Comparison of ENCODE assay signal across 25 mouse cellular contexts in genomic region chr7:121906879-121907278, GRCm38 (mm10). TPM values are rescaled to one million over a fixed set of nuclear protein-coding genes. Genes with fewer than 3 reads are reported as not detected.
DNase-seq lines count a peak whose midpoint lies in the region; ATAC-seq and TF ChIP-seq lines count a peak whose summit lies in the region.
"Had no signal": no experiment of that assay in that cellular context is flagged by ENCODE, and none has a peak within 500 bp of the region (broad histone marks: within the 10 kb centered on the region; RNA-seq: fewer than 3 reads in every experiment).

No protein-coding gene starts in this region.

- WGBS in intestine, postnatal 0 days = 56% methylated on average over 4 of the region's 4 CpGs
- whole genome bisulfite sequencing in intestine, embryonic 16.5 days = 57% methylated on average over 4 of the region's 4 CpGs
- WGBS in midbrain, embryonic 11.5 days = 82% methylated on average over 4 of the region's 4 CpGs
- WGBS in midbrain, embryonic 14.5 days = 85% methylated on average over 4 of the region's 4 CpGs
- 80% methylated on average over 4 of the region's 4 CpGs for WGBS in forebrain, embryonic 15.5 days

- H3K4me1 ChIP-seq in intestine, postnatal 0 days (replicated peaks; ENCODE audit: control insufficient read depth, insufficient read depth, low read length) = no peaks in the 10 kb centered on the region
- H3K4me1 ChIP-seq in intestine, embryonic 16.5 days (ENCODE audit: control insufficient read depth, insufficient read depth, low read length) = peaks cover 7% of the 10 kb centered on the region; the same call in 1 of the 2 replicates
- H3K4me1 ChIP-seq in midbrain, embryonic 11.5 days (ENCODE audit: control insufficient read depth, insufficient read depth, low read length) = no peaks in the 10 kb centered on the region
- H3K4me1 ChIP-seq in midbrain, embryonic 14.5 days (ENCODE audit: control insufficient read depth, insufficient read depth, low read length) = no peaks in the 10 kb centered on the region
- H3K4me1 ChIP-seq in forebrain, embryonic 15.5 days = no peaks in the 10 kb centered on the region
- H3K4me1 ChIP-seq: hindbrain, embryonic 13.5 days; kidney, embryonic 15.5 days; liver, embryonic 15.5 days; neural tube, embryonic 15.5 days; stomach, embryonic 15.5 days had no signal

- no peak overlapping the region for H3K27ac ChIP-seq in intestine, postnatal 0 days (ENCODE audit: low read depth, low read length)
- H3K27ac ChIP-seq in intestine, embryonic 16.5 days (ENCODE audit: low read length) = no peak overlapping the region
- H3K27ac ChIP-seq in midbrain, embryonic 11.5 days (ENCODE audit: low read depth, low read length) = no peak overlapping the region
- H3K27ac ChIP-seq in midbrain, embryonic 14.5 days (replicated peaks; ENCODE audit: low read depth, low read length) = no peak overlapping the region
- no peak overlapping the region for H3K27ac ChIP-seq in forebrain, embryonic 15.5 days (replicated peaks)
- H3K27ac ChIP-seq: embryonic facial prominence, embryonic 13.5 days; forebrain, embryonic 12.5 days; heart, embryonic 15.5 days; hindbrain, embryonic 13.5 days; kidney, embryonic 15.5 days; liver, embryonic 15.5 days; midbrain, embryonic 10.5 days; neural tube, embryonic 15.5 days; stomach, embryonic 15.5 days had no signal

- no peak for TF ChIP-seq CTCF in intestine, postnatal 0 days (IDR thresholded peaks at IDR 0.05; ENCODE audit: low read depth)

- no peaks in the 10 kb centered on the region for H3K36me3 ChIP-seq in intestine, postnatal 0 days (ENCODE audit: control insufficient read depth, insufficient read depth)
- H3K36me3 ChIP-seq in intestine, embryonic 16.5 days (ENCODE audit: control insufficient read depth, insufficient read depth, low read length) = no peaks in the 10 kb centered on the region
- H3K36me3 ChIP-seq in midbrain, embryonic 11.5 days (ENCODE audit: control insufficient read depth, insufficient read depth, low read length) = no peaks in the 10 kb centered on the region
- no peaks in the 10 kb centered on the region for H3K36me3 ChIP-seq in midbrain, embryonic 14.5 days (ENCODE audit: control insufficient read depth, insufficient read depth, low read length)
- no peaks in the 10 kb centered on the region for H3K36me3 ChIP-seq in forebrain, embryonic 15.5 days
- H3K36me3 ChIP-seq: embryonic facial prominence, embryonic 13.5 days; forebrain, embryonic 12.5 days; heart, embryonic 15.5 days; hindbrain, embryonic 13.5 days; kidney, embryonic 15.5 days; liver, embryonic 15.5 days; midbrain, embryonic 10.5 days; neural tube, embryonic 15.5 days; stomach, embryonic 15.5 days had no signal

- no peak overlapping the region for H3K9ac ChIP-seq in intestine, postnatal 0 days (ENCODE audit: low read depth, low read length)
- H3K9ac ChIP-seq in intestine, embryonic 16.5 days (ENCODE audit: low read depth, low read length) = no peak overlapping the region
- no peak overlapping the region for H3K9ac ChIP-seq in midbrain, embryonic 11.5 days (ENCODE audit: low read length)
- no peak overlapping the region for H3K9ac ChIP-seq in midbrain, embryonic 14.5 days (replicated peaks; ENCODE audit: low read length)
- H3K9ac ChIP-seq in forebrain, embryonic 15.5 days (replicated peaks) = no peak overlapping the region
- H3K9ac ChIP-seq: embryonic facial prominence, embryonic 13.5 days; forebrain, embryonic 12.5 days; heart, embryonic 15.5 days; hindbrain, embryonic 13.5 days; kidney, embryonic 15.5 days; liver, embryonic 15.5 days; neural tube, embryonic 15.5 days; stomach, embryonic 15.5 days had no signal

- DNase-seq in adrenal gland, adult (ENCODE audit: inconsistent age in 2 of 2, low spot score in 1 of 2) = peak; percentile 7 to 28
- DNase-seq in adrenal gland, postnatal 4 days (ENCODE audit: low spot score in 2 of 2) = no peak
- peak; percentile 51 for DNase-seq in midbrain, embryonic 11.5 days (ENCODE audit: low spot score, missing footprints)
- no peak for DNase-seq in midbrain, embryonic 14.5 days
- peak; percentile 53 for DNase-seq in lung, postnatal 25 days (ENCODE audit: low spot score)
- DNase-seq: embryo, embryonic 11 days; heart, postnatal 36 days; layer of hippocampus, adult 9-11 months; right cerebral cortex, adult 18-20 months had no signal

- no peak overlapping the region for H3K4me2 ChIP-seq in intestine, postnatal 0 days (replicated peaks; ENCODE audit: low read depth)
- no peak overlapping the region for H3K4me2 ChIP-seq in intestine, embryonic 16.5 days (ENCODE audit: low read depth, low read length)
- H3K4me2 ChIP-seq in midbrain, embryonic 11.5 days = no peak overlapping the region
- H3K4me2 ChIP-seq in midbrain, embryonic 14.5 days (ENCODE audit: low read length) = no peak overlapping the region
- H3K4me2 ChIP-seq in forebrain, embryonic 15.5 days (replicated peaks) = no peak overlapping the region
- H3K4me2 ChIP-seq: embryonic facial prominence, embryonic 13.5 days; forebrain, embryonic 12.5 days; heart, embryonic 15.5 days; hindbrain, embryonic 13.5 days; kidney, embryonic 15.5 days; liver, embryonic 15.5 days; neural tube, embryonic 15.5 days; stomach, embryonic 15.5 days had no signal

- ATAC-seq in intestine, postnatal 0 days = 0 out of 2 replicates have a peak, but pooled peaks have one; percentile 8
- no peak for ATAC-seq in intestine, embryonic 16.5 days
- no peak for ATAC-seq in midbrain, embryonic 11.5 days (ENCODE audit: low FRiP score)
- ATAC-seq in midbrain, embryonic 14.5 days (ENCODE audit: low FRiP score, low TSS enrichment) = no peak
- no peak for ATAC-seq in forebrain, embryonic 15.5 days (replicated peaks)

- no peaks in the 10 kb centered on the region for H3K27me3 ChIP-seq in intestine, postnatal 0 days (replicated peaks; ENCODE audit: control insufficient read depth, insufficient read depth, low read length)
- no peaks in the 10 kb centered on the region for H3K27me3 ChIP-seq in intestine, embryonic 16.5 days (replicated peaks; ENCODE audit: control insufficient read depth, insufficient read depth, low read length)
- no peaks in the 10 kb centered on the region for H3K27me3 ChIP-seq in midbrain, embryonic 11.5 days (ENCODE audit: control insufficient read depth, insufficient read depth, low read length)
- H3K27me3 ChIP-seq in midbrain, embryonic 14.5 days (ENCODE audit: control insufficient read depth, insufficient read depth, low read length) = no peaks in the 10 kb centered on the region
- H3K27me3 ChIP-seq in forebrain, embryonic 15.5 days = no peaks in the 10 kb centered on the region
- H3K27me3 ChIP-seq: embryonic facial prominence, embryonic 13.5 days; forebrain, embryonic 12.5 days; heart, embryonic 15.5 days; hindbrain, embryonic 13.5 days; kidney, embryonic 15.5 days; liver, embryonic 15.5 days; neural tube, embryonic 15.5 days had no signal

- no peaks in the 10 kb centered on the region for H3K9me3 ChIP-seq in intestine, postnatal 0 days (ENCODE audit: control insufficient read depth)
- H3K9me3 ChIP-seq in intestine, embryonic 16.5 days (ENCODE audit: control insufficient read depth, low read length) = no peaks in the 10 kb centered on the region
- H3K9me3 ChIP-seq in midbrain, embryonic 11.5 days (ENCODE audit: control insufficient read depth, low read length) = no peaks in the 10 kb centered on the region
- no peaks in the 10 kb centered on the region for H3K9me3 ChIP-seq in midbrain, embryonic 14.5 days (ENCODE audit: control insufficient read depth, low read length)
- H3K9me3 ChIP-seq in forebrain, embryonic 15.5 days = no peaks in the 10 kb centered on the region
- H3K9me3 ChIP-seq: embryonic facial prominence, embryonic 13.5 days; forebrain, embryonic 12.5 days; heart, embryonic 15.5 days; hindbrain, embryonic 13.5 days; kidney, embryonic 15.5 days; liver, embryonic 15.5 days; midbrain, embryonic 10.5 days; neural tube, embryonic 15.5 days; stomach, embryonic 15.5 days had no signal

- no peak overlapping the region for H3K4me3 ChIP-seq in intestine, postnatal 0 days (ENCODE audit: low read depth, low read length)
- H3K4me3 ChIP-seq in intestine, embryonic 16.5 days (ENCODE audit: low read length) = no peak overlapping the region
- H3K4me3 ChIP-seq in midbrain, embryonic 11.5 days (ENCODE audit: low read depth, low read length) = no peak overlapping the region
- H3K4me3 ChIP-seq in midbrain, embryonic 14.5 days (replicated peaks; ENCODE audit: low read depth, low read length) = no peak overlapping the region
- H3K4me3 ChIP-seq in forebrain, embryonic 15.5 days = no peak overlapping the region
- H3K4me3 ChIP-seq: embryonic facial prominence, embryonic 13.5 days; erythroblast, embryonic 14.5 days; forebrain, embryonic 12.5 days; heart, embryonic 15.5 days; hindbrain, embryonic 13.5 days; kidney, embryonic 15.5 days; liver, embryonic 15.5 days; midbrain, embryonic 10.5 days; neural tube, embryonic 15.5 days; stomach, embryonic 15.5 days had no signal

RNA-seq across cellular contexts. Expression of gene Scnn1b, which starts 42.0 kb away (rescaled TPM):
- total RNA-seq in adrenal gland, postnatal 4 days (2021) = 1 to 10 TPM in 1 of 2 experiments, under 1 TPM in 1; 0.96 to 9.5 TPM
- polyA plus RNA-seq in intestine, postnatal 0 days (2015; fragmentation: Nextera tagmentation; extraction: Ambion mirVana) = 0.27 and 0.52 TPM in 2 replicates
- polyA plus RNA-seq in intestine, embryonic 16.5 days (2015; fragmentation: Nextera tagmentation; extraction: Ambion mirVana) = 0.13 and 0.20 TPM in 2 replicates
- polyA plus RNA-seq in midbrain, embryonic 11.5 days (2014; fragmentation: Nextera tagmentation; extraction: Ambion mirVana) = not detected in 2 replicates
- polyA plus RNA-seq in midbrain, embryonic 14.5 days (2014; fragmentation: Nextera tagmentation; extraction: Ambion mirVana) = 0.11 and 0.13 TPM in 2 replicates
- 0.06 and 0.08 TPM in 2 replicates for polyA plus RNA-seq in forebrain, embryonic 15.5 days (2015; fragmentation: Nextera tagmentation; extraction: Ambion mirVana)
- total RNA-seq: heart, postnatal 36 days; left cerebral cortex, adult 18-20 months; left cerebral cortex, postnatal 36 days had no signal
- polyA plus RNA-seq: erythroblast, embryonic 14.5 days; hindbrain, embryonic 13.5 days; large intestine, adult 2 months; liver, embryonic 15.5 days had no signal

Comparison
In these comparisons a context has a peak if more than half of its experiments do, and no peak if none do; other contexts are left out.
1. DNase-seq: peak in adrenal gland, adult (2 of 2), midbrain, embryonic 11.5 days (single experiment) and lung, postnatal 25 days (single experiment); none in adrenal gland, postnatal 4 days (0 of 2) and midbrain, embryonic 14.5 days (single experiment).